Mouse (Mus musculus): ENCODE measurements at regions not wholly inside any gene's neighbourhood (a gene's known extent, or its start where the extent isn't known, plus 50 kb on each side); places are given as distances from the start of the nearest gene placed in this dataset.

GRCm38 (mm10) chr15:6231308-6232103 lies 68.1 kb upstream of the Dab2 start:
- TF ChIP-seq POLR2A (IDR thresholded peaks at IDR 0.05; ENCODE audit: control insufficient read depth in 1 of 2, insufficient read depth in 1 of 2, low read depth in 1 of 2, low read length in 2 of 2, poor library complexity in 1 of 2) = no peak
- no peak for TF ChIP-seq CTCF (IDR thresholded peaks at IDR 0.05 in 2 of 3, conservative IDR thresholded peaks at IDR 0.05 in 1 of 3; ENCODE audit: control insufficient read depth in 1 of 3, insufficient read depth in 1 of 3, low read depth in 2 of 3, low read length in 3 of 3, poor library complexity in 1 of 3, severe bottlenecking in 1 of 3)
- no peak for TF ChIP-seq TCF12 (IDR thresholded peaks at IDR 0.05; ENCODE audit: low read depth, low read length)
- TF ChIP-seq MAX (IDR thresholded peaks at IDR 0.05; ENCODE audit: low read length) = no peak
- TF ChIP-seq SMC3 (IDR thresholded peaks at IDR 0.05; ENCODE audit: low read depth, low read length) = no peak
- peak; percentile 64 for TF ChIP-seq ETS1 (IDR thresholded peaks at IDR 0.05; ENCODE audit: low read depth, low read length)
- TF ChIP-seq TBP (IDR thresholded peaks at IDR 0.05; ENCODE audit: low read depth, low read length) = no peak
- TF ChIP-seq ELF1 (IDR thresholded peaks at IDR 0.05; ENCODE audit: low read depth, low read length) = no peak
- no peak for TF ChIP-seq ZKSCAN1 (IDR thresholded peaks at IDR 0.05; ENCODE audit: low read depth, low read length)
- peak in 1 of 2 experiments; percentile 41; a peak in 1 of 4 replicates for TF ChIP-seq EP300 (IDR thresholded peaks at IDR 0.05; ENCODE audit: low read depth in 1 of 2, low read length in 2 of 2)
- TF ChIP-seq GATA1 (IDR thresholded peaks at IDR 0.05; ENCODE audit: low read depth, low read length) = peak; percentile 38; the same call in 1 of the 2 replicates
- TF ChIP-seq ZC3H11A (IDR thresholded peaks at IDR 0.05; ENCODE audit: low read depth, low read length) = no peak
- no peak for TF ChIP-seq ZNF384 (IDR thresholded peaks at IDR 0.05; ENCODE audit: low read depth, low read length)
- no peak for TF ChIP-seq POLR2AphosphoS5 (IDR thresholded peaks at IDR 0.05; ENCODE audit: borderline replicate concordance, low read depth, low read length)
- Histone ChIP-seq H3K27ac (ENCODE audit: control insufficient read depth, low read depth, low read length) (peak overlapping the region; percentile 77), H3K9ac (ENCODE audit: control insufficient read depth, low read depth, low read length, poor library complexity, severe bottlenecking) (peak overlapping the region; percentile 38), H3K27me3 (ENCODE audit: control insufficient read depth in 1 of 2, insufficient read depth in 2 of 2, low read length in 2 of 2) (no peaks in the 10 kb centered on the region), H3K36me3 (ENCODE audit: control insufficient read depth in 1 of 2, insufficient read depth in 2 of 2, low read length in 2 of 2) (peaks cover 0 to 14% of the 10 kb centered on the region in 2 experiments; a peak in 2 of 4 replicates), H3K4me3 (ENCODE audit: control insufficient read depth in 1 of 2, insufficient read depth in 1 of 2, low read depth in 2 of 2, low read length in 2 of 2) (peak overlapping the region; percentile 25 to 48), H3K9me3 (replicated peaks; ENCODE audit: insufficient read depth, low read length) (no peaks in the 10 kb centered on the region), H3K79me2 (ENCODE audit: control insufficient read depth, insufficient read depth, low read length, poor library complexity) (no peaks in the 10 kb centered on the region), H3K4me1 (ENCODE audit: control insufficient read depth in 1 of 2, insufficient read depth in 2 of 2, low read length in 2 of 2) (peaks cover 11 to 13% of the 10 kb centered on the region in 2 experiments)
- DNase-seq (ENCODE audit: low read depth, low spot score) = peak; percentile 79

GRCm38 (mm10) chr15:6233621-6234020 lies 66.0 kb upstream of the Dab2 start:
- no peaks in the 10 kb centered on the region for H3K27me3 ChIP-seq (ENCODE audit: control insufficient read depth in 1 of 2, insufficient read depth in 2 of 2, low read length in 2 of 2)
- H3K4me1 ChIP-seq (ENCODE audit: control insufficient read depth in 1 of 2, insufficient read depth in 2 of 2, low read length in 2 of 2) = peaks cover 11 to 13% of the 10 kb centered on the region in 2 experiments
- no peak for TF ChIP-seq SMC3 (IDR thresholded peaks at IDR 0.05; ENCODE audit: low read depth, low read length)
- TF ChIP-seq CHD2 (IDR thresholded peaks at IDR 0.05; ENCODE audit: low read length) = no peak
- TF ChIP-seq CHD1 (IDR thresholded peaks at IDR 0.05; ENCODE audit: low read depth, low read length) = no peak
- no peak for TF ChIP-seq TBP (IDR thresholded peaks at IDR 0.05; ENCODE audit: low read depth, low read length)
- TF ChIP-seq MYC (IDR thresholded peaks at IDR 0.05; ENCODE audit: low read depth, low read length) = no peak
- no peak for TF ChIP-seq ETS1 (IDR thresholded peaks at IDR 0.05; ENCODE audit: low read depth, low read length)
- TF ChIP-seq NRF1 (IDR thresholded peaks at IDR 0.05; ENCODE audit: insufficient read depth, low read depth, low read length, poor library complexity, severe bottlenecking) = no peak
- no peaks in the 10 kb centered on the region for H3K79me2 ChIP-seq (ENCODE audit: control insufficient read depth, insufficient read depth, low read length, poor library complexity)
- no peak overlapping the region for H3K27ac ChIP-seq (ENCODE audit: control insufficient read depth, low read depth, low read length)
- H3K36me3 ChIP-seq (ENCODE audit: control insufficient read depth in 1 of 2, insufficient read depth in 2 of 2, low read length in 2 of 2) = peaks cover 0 to 14% of the 10 kb centered on the region in 2 experiments; a peak in 2 of 4 replicates
- H3K4me3 ChIP-seq (ENCODE audit: control insufficient read depth in 1 of 2, insufficient read depth in 1 of 2, low read depth in 2 of 2, low read length in 2 of 2) = no peak overlapping the region
- H3K9me3 ChIP-seq (replicated peaks; ENCODE audit: insufficient read depth, low read length) = no peaks in the 10 kb centered on the region
- DNase-seq (ENCODE audit: low read depth, low spot score) = no peak
- no peak overlapping the region for H3K9ac ChIP-seq (ENCODE audit: control insufficient read depth, low read depth, low read length, poor library complexity, severe bottlenecking)

All from MEL (cell line).